Mouse (Mus musculus) midbrain, embryonic 10.5 days (tissue): ENCODE results near the gene Kctd17. TPM values are rescaled to one million over a fixed set of nuclear protein-coding genes. Genes with fewer than 3 reads are reported as not detected.

Source experiments
- DNase-seq: peaks from one replicate; pipeline ENCODE4 v3.0.0-alpha.2; 2017; ENCODE audit warnings: low spot score
- H3K27ac ChIP-seq: fragments of 300-500 bp; sonication (generic); replicated peaks from 2 replicates; pipeline ENCODE4 v1.5.1; 2016; ENCODE audit warnings: mild to moderate bottlenecking
- H3K27me3 ChIP-seq: fragments of 300-500 bp; sonication (generic); 2 replicates; pipeline ENCODE4 v1.6.1; 2016; ENCODE audit warnings: low read depth, mild to moderate bottlenecking; ENCODE audit not compliant: poor library complexity, severe bottlenecking
- H3K36me3 ChIP-seq: fragments of 300-500 bp; sonication (generic); 2 replicates; pipeline ENCODE4 v1.6.1; 2016; ENCODE audit warnings: mild to moderate bottlenecking, moderate library complexity
- H3K4me1 ChIP-seq: fragments of 300-500 bp; sonication (generic); 2 replicates; pipeline ENCODE4 v1.6.1; 2016
- H3K4me3 ChIP-seq: fragments of 300-500 bp; sonication (generic); 2 replicates; pipeline ENCODE4 v1.5.1; 2016; ENCODE audit warnings: mild to moderate bottlenecking, moderate library complexity
- H3K9me3 ChIP-seq: fragments of 300-500 bp; sonication (generic); replicated peaks from 2 replicates; pipeline ENCODE4 v1.6.1; 2016; ENCODE audit warnings: mild to moderate bottlenecking
- WGBS: fragments of 180-500 bp; shearing (Covaris S2); methylation state at CpG from one replicate; pipeline ENCODE4 v1.1.7; 2016; 5-methylcytosine and 5-hydroxymethylcytosine counted together
- polyA plus RNA-seq: library from polyadenylated mRNA; unstranded; fragments of >200 nt; fragmentation: Nextera tagmentation; extraction: Ambion mirVana; gene quantifications from 2 replicates; pipeline ENCODE4 v1.2.1, GENCODE M21; 2016

Kctd17 gene
- 64.0 and 68.3 TPM in 2 replicates for polyA plus RNA-seq

GRCm38 (mm10) chr15:78428391-78429138 lies at the start of gene Kctd17:
Gene Kctd17 (plus strand): TSS chr15:78428564.
- Histone ChIP-seq H3K27me3 (peaks cover 11% of the 10 kb centered on the region), H3K9me3 (no peaks in the 10 kb centered on the region), H3K27ac (peak within 1 kb of the TSS; percentile 93), H3K4me3 (peak within 1 kb of the TSS; percentile 88), H3K36me3 (peaks cover 35% of the 10 kb centered on the region), H3K4me1 (peaks cover 54% of the 10 kb centered on the region)
- DNase-seq = peak; percentile 86
- 1% methylated on average over 52 of the region's 52 CpGs for WGBS

GRCm38 (mm10) chr15:78380208-78380607 lies 48.2 kb upstream of the Kctd17 start:
- Histone ChIP-seq H3K27ac (no peak overlapping the region), H3K4me3 (no peak overlapping the region), H3K9me3 (0 out of 2 replicates have a peak, but pooled peaks cover 4% of the 10 kb centered on the region), H3K27me3 (peaks cover 9% of the 10 kb centered on the region; the same call in 1 of the 2 replicates), H3K36me3 (no peaks in the 10 kb centered on the region), H3K4me1 (0 out of 2 replicates have a peak, but pooled peaks cover 3% of the 10 kb centered on the region)
- DNase-seq = no peak
- WGBS = 88% methylated on average over 2 of the region's 2 CpGs

- Histone ChIP-seq H3K36me3 (no peaks in the 10 kb centered on the region), H3K4me3 (no peak overlapping the region), H3K27ac (no peak overlapping the region), H3K27me3 (peaks cover 9% of the 10 kb centered on the region; the same call in 1 of the 2 replicates), H3K4me1 (0 out of 2 replicates have a peak, but pooled peaks cover 3% of the 10 kb centered on the region), H3K9me3 (0 out of 2 replicates have a peak, but pooled peaks cover 4% of the 10 kb centered on the region)
- DNase-seq = no peak
- WGBS = 66% methylated on average over 4 of the region's 4 CpGs
These were observed 47.6 kb upstream of the Kctd17 start for GRCm38 (mm10) chr15:78380741-78381140.

GRCm38 (mm10) chr15:78382115-78382514 lies 46.2 kb upstream of the Kctd17 start:
- Histone ChIP-seq H3K27ac (no peak overlapping the region), H3K27me3 (peaks cover 9% of the 10 kb centered on the region; the same call in 1 of the 2 replicates), H3K36me3 (no peaks in the 10 kb centered on the region), H3K4me3 (no peak overlapping the region), H3K9me3 (0 out of 2 replicates have a peak, but pooled peaks cover 4% of the 10 kb centered on the region), H3K4me1 (0 out of 2 replicates have a peak, but pooled peaks cover 3% of the 10 kb centered on the region)
- 77% methylated on average over 4 of the region's 4 CpGs for WGBS
- no peak for DNase-seq

- 89% methylated on average over 11 of the region's 11 CpGs for WGBS
These were observed 44.7 kb upstream of the Kctd17 start for GRCm38 (mm10) chr15:78383450-78384219.

GRCm38 (mm10) chr15:78384220-78385116 lies 43.9 kb upstream of the Kctd17 start:
- no peak for DNase-seq
- 0 out of 2 replicates have a peak, but pooled peaks cover under 1% of the 10 kb centered on the region for H3K9me3 ChIP-seq
- no peaks in the 10 kb centered on the region for H3K27me3 ChIP-seq
- peaks cover 8% of the 10 kb centered on the region for H3K4me1 ChIP-seq
- H3K27ac ChIP-seq = no peak overlapping the region
- H3K36me3 ChIP-seq = no peaks in the 10 kb centered on the region
- 81% methylated on average over 7 of the region's 7 CpGs for WGBS
- H3K4me3 ChIP-seq = no peak overlapping the region

More at GRCm38 (mm10) chr15:78383450-78384219, 44.7 kb upstream of the Kctd17 start:
- Histone ChIP-seq H3K36me3 (no peaks in the 10 kb centered on the region), H3K4me1 (peaks cover 8% of the 10 kb centered on the region), H3K4me3 (no peak overlapping the region), H3K27ac (no peak overlapping the region), H3K9me3 (0 out of 2 replicates have a peak, but pooled peaks cover 4% of the 10 kb centered on the region), H3K27me3 (peaks cover 3% of the 10 kb centered on the region; the same call in 1 of the 2 replicates)
- no peak for DNase-seq

GRCm38 (mm10) chr15:78385564-78385963 lies 42.8 kb upstream of the Kctd17 start:
- 92% methylated on average over 1 of the region's 1 CpGs for WGBS
- Histone ChIP-seq H3K4me3 (no peak overlapping the region), H3K36me3 (no peaks in the 10 kb centered on the region), H3K4me1 (peaks cover 8% of the 10 kb centered on the region), H3K27me3 (no peaks in the 10 kb centered on the region), H3K27ac (no peak overlapping the region), H3K9me3 (no peaks in the 10 kb centered on the region)
- no peak for DNase-seq

GRCm38 (mm10) chr15:78390855-78391254 lies 37.5 kb upstream of the Kctd17 start:
- H3K4me3 ChIP-seq = no peak overlapping the region
- no peak overlapping the region for H3K27ac ChIP-seq
- peaks cover 10% of the 10 kb centered on the region for H3K4me1 ChIP-seq
- H3K9me3 ChIP-seq = no peaks in the 10 kb centered on the region
- DNase-seq = no peak
- H3K27me3 ChIP-seq = no peaks in the 10 kb centered on the region
- 85% methylated on average over 3 of the region's 3 CpGs for WGBS
- H3K36me3 ChIP-seq = no peaks in the 10 kb centered on the region

- WGBS = 86% methylated on average over 8 of the region's 8 CpGs
- no peaks in the 10 kb centered on the region for H3K9me3 ChIP-seq
These were observed 32.8 kb upstream of the Kctd17 start, which contains the start of gene Tex33 for GRCm38 (mm10) chr15:78395478-78395962. Gene Tex33 (minus strand): TSS chr15:78395912.

GRCm38 (mm10) chr15:78401345-78401744 lies 27.0 kb upstream of the Kctd17 start:
- no peaks in the 10 kb centered on the region for H3K9me3 ChIP-seq
- H3K27ac ChIP-seq = 0 out of 2 replicates have a peak overlapping the region, but pooled peaks have one; percentile 23
- no peak for DNase-seq
- no peaks in the 10 kb centered on the region for H3K36me3 ChIP-seq
- H3K27me3 ChIP-seq = peaks cover 11% of the 10 kb centered on the region
- peaks cover 36% of the 10 kb centered on the region for H3K4me1 ChIP-seq
- 90% methylated on average over 6 of the region's 6 CpGs for WGBS
- H3K4me3 ChIP-seq = no peak overlapping the region

More at GRCm38 (mm10) chr15:78395478-78395962, 32.8 kb upstream of the Kctd17 start, which contains the start of gene Tex33:
- H3K4me3 ChIP-seq = no peak within 1 kb of the TSS
- no peaks in the 10 kb centered on the region for H3K27me3 ChIP-seq
- peaks cover 7% of the 10 kb centered on the region for H3K4me1 ChIP-seq
- no peak for DNase-seq
- no peaks in the 10 kb centered on the region for H3K36me3 ChIP-seq
- H3K27ac ChIP-seq = no peak within 1 kb of the TSS

- H3K27me3 ChIP-seq = peaks cover 11% of the 10 kb centered on the region
- no peaks in the 10 kb centered on the region for H3K9me3 ChIP-seq
- DNase-seq = no peak
- peaks cover 41% of the 10 kb centered on the region for H3K4me1 ChIP-seq
- no peaks in the 10 kb centered on the region for H3K36me3 ChIP-seq
- H3K27ac ChIP-seq = no peak overlapping the region
- WGBS = 86% methylated on average over 4 of the region's 4 CpGs
- H3K4me3 ChIP-seq = no peak overlapping the region
These were observed 26.4 kb upstream of the Kctd17 start for GRCm38 (mm10) chr15:78401921-78402320.
